Mouse (Mus musculus): Measurements from ENCODE around the gene Gata2. TPM values are rescaled to one million over a fixed set of nuclear protein-coding genes. Genes with fewer than 3 reads are reported as not detected.

Gata2 gene
- polyA plus RNA-seq, 1 experiment from 2014 or later, result 14.3 TPM

DNA sequence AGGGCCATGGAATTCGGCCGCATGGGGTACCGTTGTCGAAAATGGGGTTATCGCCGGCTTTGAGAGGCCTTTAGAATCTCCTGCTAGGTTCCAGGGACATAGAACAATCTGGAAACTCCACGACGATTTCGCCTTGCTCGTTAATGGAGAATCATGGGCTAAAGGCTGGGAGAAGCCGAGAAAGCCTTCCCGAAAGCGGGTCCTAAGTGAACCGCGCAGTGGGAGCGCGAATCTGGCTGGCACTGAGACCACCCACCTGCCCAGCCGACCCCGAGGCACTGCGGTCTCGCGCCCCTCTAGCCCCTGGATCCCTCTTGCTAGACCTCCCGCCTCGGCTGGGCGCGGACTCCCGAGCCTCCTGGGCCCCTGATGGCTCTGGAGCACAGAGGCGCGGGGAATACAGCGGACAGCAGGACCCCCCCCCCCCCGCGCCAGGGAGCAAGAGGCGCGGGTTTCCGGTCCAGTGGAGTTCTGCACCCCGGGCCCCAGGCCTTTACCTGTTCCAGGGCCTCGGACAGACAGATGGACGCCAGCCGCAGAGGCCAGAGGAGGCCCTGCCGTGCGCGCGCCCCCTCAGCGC lies 3.1 kb downstream of the Gata2 start:
- Histone ChIP-seq H3K9ac (replicated peaks) (no peak overlapping the region), H3K27ac (replicated peaks) (no peak overlapping the region), H3K27me3 (replicated peaks) (peaks cover 98% of the 10 kb centered on the region)

DNA sequence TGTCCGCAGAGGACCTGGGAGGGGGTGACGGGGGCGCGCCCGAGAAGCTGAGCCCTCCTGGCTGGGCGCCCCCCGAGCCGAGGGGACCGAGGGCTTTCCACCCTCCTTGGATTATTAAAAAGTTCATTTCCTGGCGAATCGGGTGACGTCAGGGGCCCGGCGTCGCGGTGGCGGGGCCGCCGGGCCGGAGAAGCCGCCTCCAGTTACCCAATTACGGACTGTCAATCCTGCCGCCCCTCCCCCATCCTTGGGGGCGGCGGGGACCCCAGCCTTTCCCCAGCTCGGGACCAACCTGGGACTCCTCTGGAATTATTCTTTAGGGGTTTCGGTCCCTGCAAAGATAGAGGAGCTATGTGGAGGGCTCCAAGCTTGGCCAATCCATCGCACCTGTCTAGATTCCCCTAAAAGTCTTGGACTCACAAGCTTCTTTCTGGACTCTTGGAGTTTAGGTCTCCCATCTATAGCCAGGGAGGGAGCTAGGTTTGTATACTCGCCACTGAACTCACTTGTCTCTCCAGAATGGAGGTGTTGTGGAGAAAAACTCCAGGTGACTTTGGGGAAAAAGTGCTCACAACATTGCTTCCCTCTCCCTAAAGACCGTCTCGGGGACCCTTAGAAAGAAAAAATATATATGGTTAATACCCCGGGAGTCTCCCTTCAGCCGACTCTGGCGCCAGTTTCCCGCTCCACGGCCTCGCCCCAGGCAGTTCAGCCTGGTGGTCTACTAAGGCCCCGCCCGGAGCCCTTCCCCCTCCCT lies 3.8 kb downstream of the Gata2 start:
- Histone ChIP-seq H3K9me3 (replicated peaks) (no peaks in the 10 kb centered on the region), H3K9ac (replicated peaks) (no peak overlapping the region), H3K27me3 (replicated peaks) (peaks cover 98% of the 10 kb centered on the region), H3K4me2 (peak overlapping the region; percentile 49), H3K4me3 (replicated peaks) (peak overlapping the region; percentile 39), H3K36me3 (no peaks in the 10 kb centered on the region), H3K27ac (replicated peaks) (no peak overlapping the region), H3K4me1 (peaks cover 47% of the 10 kb centered on the region)
- ATAC-seq (ENCODE audit: low FRiP score), result no peak
- 1% methylated on average over 39 of the region's 39 CpGs for WGBS

More for the DNA sequence above, 3.1 kb downstream of the Gata2 start:
- Histone ChIP-seq H3K4me3 (replicated peaks) (peak overlapping the region; percentile 25), H3K4me2 (peak overlapping the region; percentile 49), H3K4me1 (peaks cover 47% of the 10 kb centered on the region), H3K9me3 (replicated peaks) (no peaks in the 10 kb centered on the region), H3K36me3 (no peaks in the 10 kb centered on the region)
- WGBS, result under 1% methylated on average over 44 of the region's 44 CpGs
- no peak for ATAC-seq (ENCODE audit: low FRiP score)

DNA sequence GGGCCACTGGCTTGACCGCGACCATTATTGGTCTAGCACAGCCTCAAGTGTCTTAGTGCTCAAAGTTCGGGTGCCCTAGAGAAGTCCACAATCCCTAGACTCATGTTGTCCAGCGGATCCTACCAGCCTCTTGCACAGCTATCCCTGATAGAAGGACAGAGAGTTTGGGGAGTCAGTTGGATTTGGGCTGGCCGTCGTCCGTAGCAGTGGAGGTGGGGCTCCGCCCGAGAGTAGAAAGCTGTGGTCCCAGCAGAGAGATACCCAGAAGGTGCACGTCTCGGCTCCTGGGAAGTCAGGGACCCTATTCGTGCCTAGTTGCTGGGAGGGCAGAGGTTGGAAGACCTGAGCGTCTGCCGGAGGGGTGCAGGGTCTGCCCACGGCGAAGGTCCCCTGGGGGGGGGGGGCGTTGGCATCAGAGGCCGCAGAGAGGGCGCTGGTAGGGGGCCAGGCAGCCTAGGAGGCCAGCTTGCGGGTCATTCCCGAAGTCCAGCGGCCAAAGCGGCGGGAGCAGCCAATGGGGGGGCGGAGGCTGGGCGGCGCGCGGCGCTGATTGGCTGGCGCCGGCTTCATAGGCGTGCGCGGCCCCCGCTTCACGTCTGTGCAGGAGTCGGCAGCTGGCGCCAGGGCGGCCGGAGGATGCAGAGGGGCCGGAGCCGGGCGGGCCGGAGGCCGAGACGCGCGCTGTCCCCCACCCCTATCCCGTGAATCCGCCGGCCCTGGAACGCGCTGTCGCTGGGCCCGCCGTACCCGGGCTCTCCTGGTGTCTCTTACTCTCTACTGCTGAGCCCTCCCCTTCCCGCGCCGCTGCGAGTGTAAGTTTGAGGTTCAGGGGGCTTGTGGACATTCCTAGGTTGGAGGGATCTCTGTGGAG lies 4.6 kb downstream of the Gata2 start:
- peak overlapping the region; percentile 39 for H3K4me3 ChIP-seq (replicated peaks)
- WGBS, result under 1% methylated on average over 58 of the region's 62 CpGs
- H3K27me3 ChIP-seq (replicated peaks), result peaks cover 92% of the 10 kb centered on the region
- 0 out of 2 replicates have a peak overlapping the region, but pooled peaks have one; percentile 10 for H3K9ac ChIP-seq (replicated peaks)
- peak overlapping the region; percentile 58 for H3K4me2 ChIP-seq
- no peak for ATAC-seq (ENCODE audit: low FRiP score)
- H3K4me1 ChIP-seq, result peaks cover 47% of the 10 kb centered on the region
- no peaks in the 10 kb centered on the region for H3K36me3 ChIP-seq
- no peak overlapping the region for H3K27ac ChIP-seq (replicated peaks)
- H3K9me3 ChIP-seq (replicated peaks), result no peaks in the 10 kb centered on the region

DNA sequence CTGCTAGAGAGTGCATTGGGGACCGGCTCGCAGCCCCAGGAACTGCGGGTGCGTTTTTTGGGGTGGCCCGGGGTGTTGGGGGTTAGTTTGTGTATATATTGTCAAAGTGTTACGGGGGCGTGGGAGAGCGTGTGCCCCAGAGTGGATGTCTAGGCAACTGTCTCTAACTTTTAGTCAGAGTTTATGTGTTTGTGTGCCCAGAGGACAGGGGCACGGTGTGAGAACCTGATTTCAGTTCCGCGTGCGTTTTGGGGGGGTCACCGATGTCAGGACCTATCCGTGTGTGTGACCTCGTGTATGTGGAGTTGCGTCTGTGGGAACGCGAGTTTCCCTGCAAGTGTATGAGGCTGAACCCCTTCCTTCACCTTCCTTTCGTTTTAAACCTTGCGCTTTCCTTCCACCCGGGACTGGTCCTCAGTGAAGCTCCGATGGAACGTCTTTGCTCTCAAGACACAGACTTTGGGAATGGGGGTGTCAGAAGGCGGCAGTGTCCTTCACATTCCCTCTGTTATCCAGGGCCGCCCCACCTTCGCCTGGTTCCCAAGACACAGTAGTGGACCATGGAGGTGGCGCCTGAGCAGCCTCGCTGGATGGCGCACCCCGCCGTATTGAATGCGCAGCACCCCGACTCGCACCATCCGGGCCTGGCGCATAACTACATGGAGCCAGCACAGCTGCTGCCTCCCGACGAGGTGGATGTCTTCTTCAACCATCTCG lies 5.5 kb downstream of the Gata2 start:
- Histone ChIP-seq H3K36me3 (no peaks in the 10 kb centered on the region), H3K9me3 (replicated peaks) (no peaks in the 10 kb centered on the region), H3K4me1 (peaks cover 39% of the 10 kb centered on the region), H3K27ac (replicated peaks) (no peak overlapping the region), H3K9ac (replicated peaks) (0 out of 2 replicates have a peak overlapping the region, but pooled peaks have one; percentile 10), H3K4me3 (replicated peaks) (peak overlapping the region; percentile 39), H3K27me3 (replicated peaks) (peaks cover 92% of the 10 kb centered on the region), H3K4me2 (peak overlapping the region; percentile 58)
- no peak for ATAC-seq (ENCODE audit: low FRiP score)
- WGBS, result 1% methylated on average over 39 of the region's 39 CpGs

DNA sequence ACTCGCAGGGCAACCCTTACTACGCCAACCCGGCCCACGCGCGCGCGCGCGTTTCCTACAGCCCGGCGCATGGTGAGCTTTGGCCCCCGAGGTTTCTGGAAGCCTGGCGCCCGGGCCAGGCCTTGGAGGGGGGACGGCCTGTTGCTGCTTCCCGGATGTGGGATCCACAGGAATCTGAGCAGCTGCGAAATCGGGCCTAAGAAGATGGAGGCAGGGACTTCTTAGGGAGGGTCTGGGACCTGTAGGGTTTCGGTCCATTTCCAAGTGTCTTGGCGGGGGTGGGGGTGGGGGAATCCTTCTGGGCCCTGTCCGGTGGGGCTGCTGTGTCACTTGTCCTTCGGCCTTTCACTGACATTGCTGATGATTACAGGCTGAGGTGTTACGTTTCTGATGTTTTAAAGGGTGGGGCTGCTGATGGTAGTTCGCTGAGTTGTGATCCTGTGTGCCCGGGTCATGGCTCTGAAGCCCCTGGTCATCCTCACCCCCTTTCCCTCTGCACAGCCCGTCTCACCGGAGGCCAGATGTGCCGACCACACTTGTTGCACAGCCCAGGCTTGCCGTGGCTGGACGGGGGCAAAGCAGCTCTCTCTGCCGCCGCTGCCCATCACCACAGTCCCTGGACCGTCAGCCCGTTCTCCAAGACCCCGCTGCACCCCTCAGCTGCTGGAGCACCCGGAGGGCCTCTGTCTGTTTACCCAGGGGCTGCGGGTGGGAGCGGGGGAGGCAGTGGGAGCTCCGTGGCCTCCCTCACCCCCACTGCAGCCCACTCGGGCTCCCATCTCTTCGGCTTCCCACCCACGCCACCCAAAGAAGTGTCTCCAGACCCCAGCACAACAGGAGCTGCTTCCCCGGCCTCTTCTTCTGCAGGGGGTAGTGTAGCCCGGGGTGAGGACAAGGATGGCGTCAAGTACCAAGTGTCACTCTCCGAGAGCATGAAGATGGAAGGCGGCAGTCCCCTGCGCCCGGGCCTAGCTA lies 6.3 kb downstream of the Gata2 start:
- H3K9ac ChIP-seq (replicated peaks), result no peak overlapping the region

DNA sequence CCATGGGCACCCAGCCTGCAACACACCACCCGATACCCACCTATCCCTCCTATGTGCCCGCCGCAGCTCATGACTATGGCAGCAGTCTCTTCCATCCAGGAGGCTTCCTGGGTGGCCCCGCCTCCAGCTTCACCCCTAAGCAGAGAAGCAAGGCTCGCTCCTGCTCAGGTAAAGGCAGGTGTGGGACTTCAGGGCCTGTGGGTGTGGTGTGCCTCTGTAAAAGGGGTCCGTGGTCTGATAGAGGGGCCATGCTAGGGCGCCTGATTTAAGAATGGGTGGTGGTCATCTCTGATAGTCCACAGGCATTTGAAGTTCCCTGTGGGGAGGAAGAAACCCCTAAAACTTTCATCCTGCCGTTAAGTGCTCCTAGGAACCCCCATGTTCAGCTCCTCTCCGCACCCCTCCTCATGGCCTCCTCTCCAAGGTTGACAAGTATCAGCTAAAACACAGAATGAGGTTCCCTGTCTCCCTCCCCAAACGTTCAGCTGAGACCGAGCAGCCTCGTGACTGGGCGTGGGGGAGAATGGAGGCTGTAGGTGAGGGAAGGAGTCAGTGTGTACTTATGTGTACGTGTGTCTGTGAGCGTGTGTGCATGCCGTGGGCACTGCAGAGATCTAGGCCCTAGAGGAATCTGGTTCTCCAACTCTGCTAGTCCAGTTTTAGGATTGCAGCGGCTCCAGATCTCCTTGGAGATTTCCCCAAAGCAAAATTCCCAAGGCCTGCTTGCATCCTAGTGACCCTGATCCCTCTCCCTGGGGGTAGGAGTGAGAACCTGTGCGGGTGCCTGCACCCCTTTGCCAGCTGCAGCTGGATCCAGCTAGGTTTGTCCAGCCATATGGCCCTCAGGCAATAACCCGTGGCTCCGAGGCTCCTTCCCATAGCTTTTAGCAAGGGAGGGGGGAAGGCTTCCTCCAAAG lies 7.3 kb downstream of the Gata2 start:
- Histone ChIP-seq H3K9ac (replicated peaks) (no peak overlapping the region), H3K4me2 (0 out of 2 replicates have a peak overlapping the region, but pooled peaks have one; percentile 58), H3K9me3 (replicated peaks) (no peaks in the 10 kb centered on the region), H3K27me3 (replicated peaks) (peaks cover 93% of the 10 kb centered on the region), H3K4me3 (replicated peaks) (peak overlapping the region; percentile 39; the same call in 1 of the 2 replicates), H3K4me1 (peaks cover 36% of the 10 kb centered on the region), H3K27ac (replicated peaks) (no peak overlapping the region), H3K36me3 (no peaks in the 10 kb centered on the region)
- 6% methylated on average over 20 of the region's 20 CpGs for WGBS
- no peak for ATAC-seq (ENCODE audit: low FRiP score)

More for the DNA sequence above, 6.3 kb downstream of the Gata2 start:
- Histone ChIP-seq H3K27me3 (replicated peaks) (peaks cover 94% of the 10 kb centered on the region), H3K27ac (replicated peaks) (no peak overlapping the region), H3K9me3 (replicated peaks) (no peaks in the 10 kb centered on the region), H3K36me3 (no peaks in the 10 kb centered on the region), H3K4me1 (peaks cover 36% of the 10 kb centered on the region), H3K4me3 (replicated peaks) (peak overlapping the region; percentile 39), H3K4me2 (peak overlapping the region; percentile 58)
- no peak for ATAC-seq (ENCODE audit: low FRiP score)
- WGBS, result 3% methylated on average over 50 of the region's 50 CpGs

DNA sequence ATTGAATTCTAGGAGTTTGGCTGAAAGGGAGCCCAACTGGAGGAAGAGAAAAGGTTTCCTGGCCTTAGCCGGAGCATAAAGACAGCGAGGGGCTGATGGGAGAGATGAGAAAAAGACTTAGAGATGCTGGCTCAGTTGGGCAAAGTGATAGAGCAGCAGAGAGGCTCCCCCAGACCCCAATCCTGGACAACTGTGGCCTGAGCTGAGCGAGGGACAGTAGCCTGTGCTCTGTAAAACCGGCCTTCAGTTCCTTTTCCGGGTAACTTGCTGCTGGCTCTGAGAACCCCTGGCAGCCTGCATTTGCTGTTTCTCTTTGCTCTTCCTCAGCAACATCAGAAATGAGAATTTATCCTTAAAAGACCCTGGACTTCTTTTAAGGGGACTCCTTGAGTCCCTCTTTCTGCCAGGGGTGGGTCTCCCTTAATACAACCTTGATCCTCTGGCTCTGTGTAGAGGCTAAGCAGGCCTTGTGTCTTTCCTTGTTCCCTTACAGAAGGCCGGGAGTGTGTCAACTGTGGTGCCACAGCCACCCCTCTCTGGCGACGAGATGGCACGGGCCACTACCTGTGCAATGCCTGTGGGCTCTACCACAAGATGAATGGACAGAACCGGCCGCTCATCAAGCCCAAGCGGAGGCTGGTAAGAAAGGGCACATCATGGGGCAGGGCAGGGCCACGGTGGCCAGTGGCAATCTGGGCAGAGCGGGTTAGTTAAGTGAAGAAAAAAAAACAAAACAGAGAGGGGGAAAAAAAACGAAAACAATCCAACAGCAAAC lies 8.4 kb downstream of the Gata2 start:
- no peak overlapping the region for H3K27ac ChIP-seq (replicated peaks)

DNA sequence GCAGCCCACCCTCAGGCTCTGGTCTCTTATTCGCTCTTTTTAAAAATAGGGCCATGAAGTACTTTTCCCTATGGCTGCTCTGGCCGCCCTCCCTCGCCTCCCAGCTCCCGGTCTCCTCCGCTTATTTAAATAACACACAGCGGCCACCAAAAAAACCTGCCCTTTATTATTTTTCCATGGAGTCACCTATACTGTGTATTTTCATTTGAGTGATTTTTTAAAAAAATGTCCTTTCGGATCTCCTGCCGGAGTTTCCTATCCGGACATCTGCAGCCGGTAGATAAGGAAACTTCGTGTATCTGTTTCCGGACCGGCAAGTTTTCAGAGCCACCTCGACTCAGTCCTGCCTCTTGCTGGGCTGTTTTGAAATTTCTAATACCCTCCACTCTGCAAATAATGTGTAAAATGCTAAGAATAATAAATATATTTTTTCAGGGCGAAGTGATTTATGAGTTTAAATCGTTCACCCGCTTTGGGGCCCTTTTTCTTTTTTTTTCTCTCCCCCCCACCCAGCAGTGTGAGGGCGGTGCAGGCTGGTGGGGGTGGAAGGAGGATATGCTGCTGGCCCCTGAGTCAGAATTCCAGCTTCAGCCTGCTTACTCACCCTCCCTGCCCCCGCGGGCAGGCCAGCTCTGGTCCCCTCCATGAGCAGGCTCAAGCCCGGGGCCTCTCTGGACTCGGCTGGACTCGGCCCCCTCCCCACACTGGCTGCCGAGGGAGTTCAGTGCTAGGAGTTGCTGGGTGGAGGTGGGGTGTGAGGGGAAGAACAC lies 9.4 kb downstream of the Gata2 start:
- Histone ChIP-seq H3K4me1 (peaks cover 18% of the 10 kb centered on the region), H3K4me2 (no peak overlapping the region), H3K9ac (replicated peaks) (no peak overlapping the region), H3K36me3 (no peaks in the 10 kb centered on the region), H3K4me3 (replicated peaks) (no peak overlapping the region), H3K9me3 (replicated peaks) (no peaks in the 10 kb centered on the region), H3K27me3 (replicated peaks) (peaks cover 93% of the 10 kb centered on the region), H3K27ac (replicated peaks) (no peak overlapping the region)
- no peak for ATAC-seq (ENCODE audit: low FRiP score)
- 1% methylated on average over 24 of the region's 24 CpGs for WGBS

More for the DNA sequence above, 8.4 kb downstream of the Gata2 start:
- ATAC-seq (ENCODE audit: low FRiP score), result no peak
- Histone ChIP-seq H3K4me2 (no peak overlapping the region), H3K4me1 (peaks cover 28% of the 10 kb centered on the region), H3K27me3 (replicated peaks) (peaks cover 93% of the 10 kb centered on the region), H3K9ac (replicated peaks) (no peak overlapping the region), H3K4me3 (replicated peaks) (no peak overlapping the region), H3K36me3 (no peaks in the 10 kb centered on the region), H3K9me3 (replicated peaks) (no peaks in the 10 kb centered on the region)
- whole genome bisulfite sequencing, result 6% methylated on average over 15 of the region's 15 CpGs
